Mouse (Mus musculus) megakaryocyte, embryonic 14.5 days (primary cell): ENCODE measurements at regions not wholly inside any gene's neighbourhood (a gene's known extent, or its start where the extent isn't known, plus 50 kb on each side); places are given as distances from the start of the nearest gene placed in this dataset.

Experiments
- FLI1 ChIP-seq: IDR thresholded peaks from 2 replicates; pipeline ENCODE4 v1.6.1; 2012; ENCODE audit warnings: low read length, inconsistent platforms, mixed read lengths
- GATA1 ChIP-seq: IDR thresholded peaks from 3 replicates; pipeline ENCODE4 v1.6.1; 2012; ENCODE audit warnings: mixed read lengths, low read length, inconsistent platforms, borderline replicate concordance

- TF ChIP-seq GATA1 (no peak), FLI1 (no peak)
Observed at GRCm38 (mm10) chr6:64862901-64863300, 134.0 kb downstream of the Atoh1 start.
